Comparison of ENCODE assay signal across 8 mouse cellular contexts in genomic region chr8:124019782-124020181, GRCm38 (mm10). TPM values are rescaled to one million over a fixed set of nuclear protein-coding genes. Genes with fewer than 3 reads are reported as not detected.
A peak's percentile ranks its signal among the peaks of the same experiment; 100 is the strongest.
DNase-seq lines count a peak whose midpoint lies in the region; ATAC-seq and TF ChIP-seq lines count a peak whose summit lies in the region.

No protein-coding gene starts in this region.

- H3K27me3 ChIP-seq in CH12.LX (replicated peaks) = no peaks in the 10 kb centered on the region
- no peaks in the 10 kb centered on the region for H3K27me3 ChIP-seq in forebrain, embryonic 11.5 days (ENCODE audit: control insufficient read depth, insufficient read depth, low read length)
- no peaks in the 10 kb centered on the region for H3K27me3 ChIP-seq in intestine, postnatal 0 days (replicated peaks; ENCODE audit: control insufficient read depth, insufficient read depth, low read length)
- no peaks in the 10 kb centered on the region for H3K27me3 ChIP-seq in lung, embryonic 15.5 days

- dilution Hi-C loops in CH12.LX (cut with MboI; ENCODE audit: extremely low pct_ligation_motif_present, extremely low pct_unique_long_range_greater_than_20kb, low sequenced_read_pairs) = no loop called here

- H3K9ac ChIP-seq in CH12.LX (ENCODE audit: insufficient read depth, low read depth) = peak overlapping the region; percentile 91; the same call in 1 of the 2 replicates
- peak overlapping the region; percentile 82 for H3K9ac ChIP-seq in forebrain, embryonic 11.5 days (ENCODE audit: low read length)
- H3K9ac ChIP-seq in intestine, postnatal 0 days (ENCODE audit: low read depth, low read length) = peak overlapping the region; percentile 88
- peak overlapping the region; percentile 68 for H3K9ac ChIP-seq in lung, embryonic 15.5 days

- no peak for TF ChIP-seq CTCF in CH12.LX (conservative IDR thresholded peaks at IDR 0.05 in 1 of 2, IDR thresholded peaks at IDR 0.05 in 1 of 2; ENCODE audit: low read depth in 2 of 2, low read length in 2 of 2)
- TF ChIP-seq CTCF in intestine, postnatal 0 days (IDR thresholded peaks at IDR 0.05; ENCODE audit: low read depth) = no peak

- H3K4me2 ChIP-seq in CH12.LX (ENCODE audit: insufficient read depth, low read depth, poor library complexity, severe bottlenecking) = peak overlapping the region; percentile 83
- peak overlapping the region; percentile 68 for H3K4me2 ChIP-seq in forebrain, embryonic 11.5 days (ENCODE audit: low read depth, low read length, severe bottlenecking)
- H3K4me2 ChIP-seq in intestine, postnatal 0 days (replicated peaks; ENCODE audit: low read depth) = peak overlapping the region; percentile 86
- H3K4me2 ChIP-seq in lung, embryonic 15.5 days = peak overlapping the region; percentile 63

- no peak for ATAC-seq in forebrain, embryonic 11.5 days (replicated peaks; ENCODE audit: low FRiP score)
- peak; percentile 26; the same call in 1 of the 2 replicates for ATAC-seq in intestine, postnatal 0 days
- no peak; the same call in 1 of the 2 replicates for ATAC-seq in lung, embryonic 15.5 days (ENCODE audit: borderline replicate concordance, extremely low read depth, low FRiP score, low TSS enrichment)

- H3K9me3 ChIP-seq in CH12.LX (replicated peaks; ENCODE audit: low read length) = no peaks in the 10 kb centered on the region
- no peaks in the 10 kb centered on the region for H3K9me3 ChIP-seq in forebrain, embryonic 11.5 days (ENCODE audit: control insufficient read depth, low read length)
- H3K9me3 ChIP-seq in intestine, postnatal 0 days (ENCODE audit: control insufficient read depth) = no peaks in the 10 kb centered on the region
- no peaks in the 10 kb centered on the region for H3K9me3 ChIP-seq in lung, embryonic 15.5 days

- TF ChIP-seq EP300 in CH12.LX (IDR thresholded peaks at IDR 0.05; ENCODE audit: low read length) = no peak

- no peak overlapping the region for H3K27ac ChIP-seq in CH12.LX (ENCODE audit: insufficient read depth, low read depth)
- no peak overlapping the region for H3K27ac ChIP-seq in forebrain, embryonic 11.5 days (ENCODE audit: low read depth, low read length)
- H3K27ac ChIP-seq in intestine, postnatal 0 days (ENCODE audit: low read depth, low read length) = peak overlapping the region; percentile 60
- no peak overlapping the region for H3K27ac ChIP-seq in lung, embryonic 15.5 days

- H3K36me3 ChIP-seq in CH12.LX (replicated peaks in 1 of 2; ENCODE audit: control insufficient read depth in 1 of 2, insufficient read depth in 1 of 2, low read length in 1 of 2) = peaks cover 8 to 41% of the 10 kb centered on the region in 2 experiments
- no peaks in the 10 kb centered on the region for H3K36me3 ChIP-seq in forebrain, embryonic 11.5 days (ENCODE audit: control insufficient read depth, insufficient read depth, low read length)
- no peaks in the 10 kb centered on the region; the same call in 1 of the 2 replicates for H3K36me3 ChIP-seq in intestine, postnatal 0 days (ENCODE audit: control insufficient read depth, insufficient read depth)
- peaks cover 6% of the 10 kb centered on the region for H3K36me3 ChIP-seq in lung, embryonic 15.5 days

- H3K4me1 ChIP-seq in CH12.LX (ENCODE audit: control insufficient read depth in 1 of 2, insufficient read depth in 2 of 2) = peaks cover 7 to 65% of the 10 kb centered on the region in 2 experiments; a peak in 3 of 4 replicates
- H3K4me1 ChIP-seq in forebrain, embryonic 11.5 days (replicated peaks; ENCODE audit: control insufficient read depth, insufficient read depth, low read length) = peaks cover 12% of the 10 kb centered on the region
- H3K4me1 ChIP-seq in intestine, postnatal 0 days (replicated peaks; ENCODE audit: control insufficient read depth, insufficient read depth, low read length) = 0 out of 2 replicates have a peak, but pooled peaks cover 18% of the 10 kb centered on the region
- peaks cover 36% of the 10 kb centered on the region for H3K4me1 ChIP-seq in lung, embryonic 15.5 days

- H3K79me2 ChIP-seq in CH12.LX (replicated peaks; ENCODE audit: control insufficient read depth, extremely low read depth, insufficient read depth, poor library complexity, severe bottlenecking) = peaks cover 74% of the 10 kb centered on the region

- no peak for TF ChIP-seq RAD21 in CH12.LX (IDR thresholded peaks at IDR 0.05; ENCODE audit: low read depth, low read length)

- H3K4me3 ChIP-seq in CH12.LX (replicated peaks in 1 of 3; ENCODE audit: low read depth in 2 of 3, low read length in 2 of 3, poor library complexity in 1 of 3) = peak overlapping the region; percentile 74 to 97 (median 77)
- peak overlapping the region; percentile 83 for H3K4me3 ChIP-seq in forebrain, embryonic 11.5 days (ENCODE audit: low read depth, low read length)
- peak overlapping the region; percentile 77 for H3K4me3 ChIP-seq in intestine, postnatal 0 days (ENCODE audit: low read depth, low read length)
- peak overlapping the region; percentile 79 for H3K4me3 ChIP-seq in lung, embryonic 15.5 days

- DNase-seq in CH12.LX (ENCODE audit: extremely low read depth) = peak; percentile 74
- peak; percentile 74 for DNase-seq in R1 (ENCODE audit: low read depth, low spot score)
- DNase-seq in forebrain, embryonic 11.5 days (ENCODE audit: low spot score) = no peak
- peak; percentile 37 for DNase-seq in spleen, adult 12 weeks (ENCODE audit: low spot score)
- DNase-seq in right cerebral cortex, adult 18-20 months = no peak
- DNase-seq in urinary bladder, adult 2 months (ENCODE audit: low spot score) = no peak

- 47% methylated on average over 13 of the region's 13 CpGs for WGBS in forebrain, embryonic 11.5 days
- 10% methylated on average over 13 of the region's 13 CpGs for WGBS in intestine, postnatal 0 days
- 17% methylated on average over 13 of the region's 13 CpGs for WGBS in lung, embryonic 15.5 days

- in situ Hi-C loops in CH12.LX (cut with MboI; ENCODE audit: low pct_ligation_motif_present, low pct_unique_long_range_greater_than_20kb, low sequenced_read_pairs) = no loop called here

- no peak for TF ChIP-seq POLR2A in CH12.LX (IDR thresholded peaks at IDR 0.05; ENCODE audit: low read depth, low read length)

TF ChIP-seq in CH12.LX, 34 proteins besides CTCF, POLR2A, EP300 and RAD21:
- TF ChIP-seq SIN3A (IDR thresholded peaks at IDR 0.05; ENCODE audit: low read length) (0 out of 2 replicates have a peak, but pooled peaks have one; percentile 21), BHLHE40 (IDR thresholded peaks at IDR 0.05; ENCODE audit: low read depth, low read length) (peak; percentile 30; the same call in 1 of the 2 replicates), TBP (conservative IDR thresholded peaks at IDR 0.05; ENCODE audit: low read depth, low read length) (peak; percentile 9; the same call in 1 of the 2 replicates), NELFE (IDR thresholded peaks at IDR 0.05; ENCODE audit: low read depth, low read length) (no peak), ZMIZ1 (IDR thresholded peaks at IDR 0.05; ENCODE audit: low read depth, low read length) (no peak)

RNA-seq across cellular contexts. Expression of gene Taf5l, which starts 1.4 kb away (rescaled TPM):
- 54.2 and 62.2 TPM in 2 replicates for total RNA-seq in CH12.LX (2012; rRNA removed)
- total RNA-seq in CH12.LX (2014; rRNA removed) = 68.1 and 75.8 TPM in 2 replicates
- 53.9 and 63.0 TPM in 2 replicates for polyA plus RNA-seq in CH12.LX (2012; ENCODE audit: insufficient read length, low read depth)
- polyA plus RNA-seq in forebrain, embryonic 11.5 days (2014; fragmentation: Nextera tagmentation; extraction: Ambion mirVana) = 45.9 and 47.6 TPM in 2 replicates
- polyA plus RNA-seq in intestine, postnatal 0 days (2015; fragmentation: Nextera tagmentation; extraction: Ambion mirVana) = 18.6 and 18.8 TPM in 2 replicates
- 37.0 and 38.4 TPM in 2 replicates for polyA plus RNA-seq in lung, embryonic 15.5 days (2015; fragmentation: Nextera tagmentation; extraction: Ambion mirVana)
- 26.4 and 31.1 TPM in 2 replicates for polyA plus RNA-seq in urinary bladder, adult 2 months (2012; rRNA removed)

RNA-seq across cellular contexts. Expression of gene Urb2, which starts 1.5 kb away (rescaled TPM):
- total RNA-seq in CH12.LX (2012; rRNA removed) (26.4 and 33.7 TPM in 2 replicates), CH12.LX (2014; rRNA removed) (32.4 and 33.9 TPM in 2 replicates)
- 22.7 and 27.9 TPM in 2 replicates for polyA plus RNA-seq in CH12.LX (2012; ENCODE audit: insufficient read length, low read depth)
- 9.6 and 10.7 TPM in 2 replicates for polyA plus RNA-seq in forebrain, embryonic 11.5 days (2014; fragmentation: Nextera tagmentation; extraction: Ambion mirVana)
- polyA plus RNA-seq in intestine, postnatal 0 days (2015; fragmentation: Nextera tagmentation; extraction: Ambion mirVana) = 1.6 and 1.7 TPM in 2 replicates
- polyA plus RNA-seq in lung, embryonic 15.5 days (2015; fragmentation: Nextera tagmentation; extraction: Ambion mirVana) = 3.5 and 4.3 TPM in 2 replicates
- 6.4 and 6.7 TPM in 2 replicates for polyA plus RNA-seq in urinary bladder, adult 2 months (2012; rRNA removed)

RNA-seq across cellular contexts. Expression of gene Abcb10, which starts 36.9 kb away (rescaled TPM):
- total RNA-seq in CH12.LX (2012; rRNA removed) = 8.0 and 8.1 TPM in 2 replicates
- 8.5 and 8.9 TPM in 2 replicates for total RNA-seq in CH12.LX (2014; rRNA removed)
- polyA plus RNA-seq in CH12.LX (2012; ENCODE audit: insufficient read length, low read depth) = 7.3 and 8.1 TPM in 2 replicates
- polyA plus RNA-seq in forebrain, embryonic 11.5 days (2014; fragmentation: Nextera tagmentation; extraction: Ambion mirVana) = 24.2 and 24.3 TPM in 2 replicates
- polyA plus RNA-seq in intestine, postnatal 0 days (2015; fragmentation: Nextera tagmentation; extraction: Ambion mirVana) = 10.7 and 11.9 TPM in 2 replicates
- 16.3 TPM in 2 replicates for polyA plus RNA-seq in lung, embryonic 15.5 days (2015; fragmentation: Nextera tagmentation; extraction: Ambion mirVana)
- polyA plus RNA-seq in urinary bladder, adult 2 months (2012; rRNA removed) = 13.7 and 13.9 TPM in 2 replicates

Comparison
In these comparisons a context has a peak if more than half of its experiments do, and no peak if none do; other contexts are left out.
1. DNase-seq: peak in CH12.LX (single experiment), R1 (single experiment) and spleen, adult 12 weeks (single experiment); none in forebrain, embryonic 11.5 days (single experiment), right cerebral cortex, adult 18-20 months (single experiment) and urinary bladder, adult 2 months (single experiment).
2. Peak in every context shown above with its lines, with median percentiles within 50 percentile points of each other: H3K4me2 ChIP-seq, H3K4me3 ChIP-seq and H3K9ac ChIP-seq.